In the genomic region with DNA sequence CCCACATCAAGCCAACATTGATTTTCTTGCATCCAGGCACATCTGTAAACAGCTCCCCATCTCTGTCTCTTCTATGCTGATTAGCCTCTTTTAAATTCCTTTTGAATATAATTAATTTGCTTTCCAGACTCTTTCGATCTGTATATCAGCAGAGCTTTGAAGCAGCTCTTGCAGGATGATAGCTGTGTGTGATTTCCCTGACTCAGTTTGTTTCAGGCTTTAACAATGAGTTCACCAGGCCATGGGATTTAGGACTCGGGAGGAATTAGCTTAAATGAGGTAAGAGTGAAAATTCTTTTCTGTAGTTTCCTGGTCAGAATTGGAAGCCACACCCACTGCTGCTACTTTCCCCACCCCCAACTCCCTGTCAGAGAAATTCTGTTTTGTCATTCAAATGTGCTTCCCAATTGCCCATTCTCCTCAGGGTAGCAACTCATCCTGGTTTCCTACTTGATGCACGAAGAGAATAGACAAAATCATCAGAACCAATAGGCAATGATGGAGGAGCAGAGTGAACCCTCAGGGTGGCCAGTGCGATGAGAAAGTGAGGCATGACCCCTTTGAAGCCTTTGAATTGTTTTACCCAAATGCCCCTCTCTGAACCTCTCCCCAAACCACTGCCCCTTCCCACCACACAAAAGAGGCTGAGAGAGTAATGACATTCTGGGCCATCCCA, we compare ENCODE assay signal across 14 mouse cellular contexts.
DNase-seq lines count a peak whose midpoint lies in the region; ATAC-seq lines count a peak whose summit lies in the region.
"Had no signal": no experiment of that assay in that cellular context is flagged by ENCODE, and none has a peak within 500 bp of the region (broad histone marks: within the 10 kb centered on the region; RNA-seq: fewer than 3 reads in every experiment).

No protein-coding gene starts in this region.

- peak overlapping the region; percentile 34 for H3K4me3 ChIP-seq in hindbrain, embryonic 10.5 days
- H3K4me3 ChIP-seq in midbrain, embryonic 13.5 days (replicated peaks), result no peak overlapping the region
- H3K4me3 ChIP-seq: embryonic facial prominence, embryonic 12.5 days had no signal

- no peak for DNase-seq in frontal cortex, postnatal 10 days (ENCODE audit: low spot score in 2 of 2)
- DNase-seq in hindbrain, embryonic 10.5 days (ENCODE audit: low spot score), result peak; percentile 56
- DNase-seq in retina, postnatal 1 day, result peak; percentile 86
- DNase-seq in cerebellum, postnatal 4 days (ENCODE audit: low spot score in 2 of 2), result no peak
- DNase-seq in left cerebral cortex, postnatal 36 days (ENCODE audit: low spot score in 2 of 2), result no peak
- no peak for DNase-seq in right cerebral cortex, postnatal 4 days
- DNase-seq: adrenal gland, adult 2 months; kidney, postnatal 25 days; thymus, postnatal 25 days had no signal

- peak overlapping the region; percentile 31 for H3K4me2 ChIP-seq in midbrain, embryonic 13.5 days (replicated peaks)
- H3K4me2 ChIP-seq: embryonic facial prominence, embryonic 12.5 days; liver, embryonic 11.5 days had no signal

- no peaks in the 10 kb centered on the region for H3K9me3 ChIP-seq in hindbrain, embryonic 10.5 days
- H3K9me3 ChIP-seq in midbrain, embryonic 13.5 days, result no peaks in the 10 kb centered on the region
- H3K9me3 ChIP-seq: embryonic facial prominence, embryonic 12.5 days had no signal

- H3K4me1 ChIP-seq in hindbrain, embryonic 10.5 days (replicated peaks), result peaks cover 41% of the 10 kb centered on the region
- H3K4me1 ChIP-seq in midbrain, embryonic 13.5 days (replicated peaks), result peaks cover 37% of the 10 kb centered on the region
- H3K4me1 ChIP-seq: embryonic facial prominence, embryonic 12.5 days had no signal

- WGBS in hindbrain, embryonic 10.5 days, result 15% methylated on average over 4 of the region's 4 CpGs
- 2% methylated on average over 4 of the region's 4 CpGs for WGBS in midbrain, embryonic 13.5 days

- 0 out of 2 replicates have a peak, but pooled peaks have one; percentile 4 for ATAC-seq in frontal cortex, adult (ENCODE audit: low TSS enrichment)
- ATAC-seq in midbrain, embryonic 13.5 days, result peak; percentile 80
- ATAC-seq: lung, postnatal 0 days had no signal

- H3K9ac ChIP-seq in midbrain, embryonic 13.5 days (replicated peaks), result no peak overlapping the region
- H3K9ac ChIP-seq: embryonic facial prominence, embryonic 12.5 days had no signal

- H3K27me3 ChIP-seq in hindbrain, embryonic 10.5 days (ENCODE audit: insufficient read depth, poor library complexity, severe bottlenecking), result no peaks in the 10 kb centered on the region
- H3K27me3 ChIP-seq in midbrain, embryonic 13.5 days, result no peaks in the 10 kb centered on the region
- H3K27me3 ChIP-seq: embryonic facial prominence, embryonic 12.5 days had no signal

- H3K27ac ChIP-seq in hindbrain, embryonic 10.5 days, result peak overlapping the region; percentile 81
- H3K27ac ChIP-seq in midbrain, embryonic 13.5 days, result peak overlapping the region; percentile 68
- H3K27ac ChIP-seq: embryonic facial prominence, embryonic 12.5 days had no signal

- intact Hi-C loops in left cerebral cortex, postnatal 36 days (cut with DNase I), result no loop called here

- no peaks in the 10 kb centered on the region for H3K36me3 ChIP-seq in hindbrain, embryonic 10.5 days
- H3K36me3 ChIP-seq in midbrain, embryonic 13.5 days, result no peaks in the 10 kb centered on the region
- H3K36me3 ChIP-seq: embryonic facial prominence, embryonic 12.5 days had no signal

Comparison
In these comparisons a context has a peak if more than half of its experiments do, and no peak if none do; other contexts are left out.
1. DNase-seq: peak in hindbrain, embryonic 10.5 days (single experiment) and retina, postnatal 1 day (single experiment); none in frontal cortex, postnatal 10 days (0 of 2), cerebellum, postnatal 4 days (0 of 2), left cerebral cortex, postnatal 36 days (0 of 2) and right cerebral cortex, postnatal 4 days (single experiment).